Mouse (Mus musculus): ENCODE measurements around the gene Glb1. TPM values are rescaled to one million over a fixed set of nuclear protein-coding genes. Genes with fewer than 3 reads are reported as not detected.

Gene Glb1
- total and polyA plus RNA-seq, 3 experiments, result 7.0 to 15.7 TPM; not detected in 1

GRCm38 (mm10) chr9:114442225-114442624 lies 41.3 kb downstream of the Glb1 start:
- Histone ChIP-seq H3K27me3 (ENCODE audit: control insufficient read depth in 1 of 2, insufficient read depth in 2 of 2, low read length in 2 of 2) (no peaks in the 10 kb centered on the region), H3K27ac (ENCODE audit: control insufficient read depth, low read depth, low read length) (no peak overlapping the region), H3K4me1 (ENCODE audit: control insufficient read depth in 1 of 2, insufficient read depth in 2 of 2, low read length in 2 of 2) (no peaks in the 10 kb centered on the region), H3K79me2 (ENCODE audit: control insufficient read depth, insufficient read depth, low read length, poor library complexity) (no peaks in the 10 kb centered on the region), H3K9ac (ENCODE audit: control insufficient read depth, low read depth, low read length, poor library complexity, severe bottlenecking) (no peak overlapping the region), H3K9me3 (replicated peaks; ENCODE audit: insufficient read depth, low read length) (no peaks in the 10 kb centered on the region), H3K4me3 (ENCODE audit: control insufficient read depth in 1 of 2, insufficient read depth in 1 of 2, low read depth in 2 of 2, low read length in 2 of 2) (no peak overlapping the region), H3K36me3 (ENCODE audit: control insufficient read depth in 1 of 2, insufficient read depth in 2 of 2, low read length in 2 of 2) (no peaks in the 10 kb centered on the region)
- TF ChIP-seq MAFK (IDR thresholded peaks at IDR 0.05; ENCODE audit: borderline replicate concordance, low read depth, low read length) (no peak), ZNF384 (IDR thresholded peaks at IDR 0.05; ENCODE audit: low read depth, low read length) (no peak), RAD21 (IDR thresholded peaks at IDR 0.05; ENCODE audit: low read depth, low read length) (no peak), ELF1 (IDR thresholded peaks at IDR 0.05; ENCODE audit: low read depth, low read length) (no peak), MYB (IDR thresholded peaks at IDR 0.05; ENCODE audit: low read depth, low read length) (no peak), POLR2AphosphoS2 (IDR thresholded peaks at IDR 0.05; ENCODE audit: low read length) (no peak), KAT2A (conservative IDR thresholded peaks at IDR 0.05; ENCODE audit: low read depth, low read length) (no peak), GATA1 (IDR thresholded peaks at IDR 0.05; ENCODE audit: low read depth, low read length) (no peak), POLR2AphosphoS5 (IDR thresholded peaks at IDR 0.05; ENCODE audit: borderline replicate concordance, low read depth, low read length) (no peak), HCFC1 (IDR thresholded peaks at IDR 0.05; ENCODE audit: low read depth, low read length) (no peak), SIN3A (IDR thresholded peaks at IDR 0.05; ENCODE audit: low read length) (no peak), SMC3 (IDR thresholded peaks at IDR 0.05; ENCODE audit: low read depth, low read length) (no peak), MXI1 (IDR thresholded peaks at IDR 0.05; ENCODE audit: low read depth, low read length) (no peak), MAX (IDR thresholded peaks at IDR 0.05; ENCODE audit: low read length) (no peak), TCF12 (IDR thresholded peaks at IDR 0.05; ENCODE audit: low read depth, low read length) (no peak), GABPA (IDR thresholded peaks at IDR 0.05; ENCODE audit: low read depth, low read length) (no peak), TAL1 (IDR thresholded peaks at IDR 0.05; ENCODE audit: low read length) (no peak)
- DNase-seq (ENCODE audit: low read depth, low spot score), result no peak

- Histone ChIP-seq H3K4me1 (ENCODE audit: control insufficient read depth in 1 of 2, insufficient read depth in 2 of 2, low read length in 2 of 2) (no peaks in the 10 kb centered on the region), H3K9ac (ENCODE audit: control insufficient read depth, low read depth, low read length, poor library complexity, severe bottlenecking) (no peak overlapping the region), H3K79me2 (ENCODE audit: control insufficient read depth, insufficient read depth, low read length, poor library complexity) (no peaks in the 10 kb centered on the region), H3K9me3 (replicated peaks; ENCODE audit: insufficient read depth, low read length) (no peaks in the 10 kb centered on the region), H3K27me3 (ENCODE audit: control insufficient read depth in 1 of 2, insufficient read depth in 2 of 2, low read length in 2 of 2) (no peaks in the 10 kb centered on the region), H3K36me3 (ENCODE audit: control insufficient read depth in 1 of 2, insufficient read depth in 2 of 2, low read length in 2 of 2) (no peaks in the 10 kb centered on the region), H3K27ac (ENCODE audit: control insufficient read depth, low read depth, low read length) (no peak overlapping the region), H3K4me3 (ENCODE audit: control insufficient read depth in 1 of 2, insufficient read depth in 1 of 2, low read depth in 2 of 2, low read length in 2 of 2) (no peak overlapping the region)
- TF ChIP-seq E2F4 (IDR thresholded peaks at IDR 0.05; ENCODE audit: borderline replicate concordance, low read depth, low read length) (no peak), ZMIZ1 (IDR thresholded peaks at IDR 0.05; ENCODE audit: low read depth, low read length) (no peak), UBTF (IDR thresholded peaks at IDR 0.05; ENCODE audit: borderline replicate concordance, insufficient read depth, low read depth, low read length) (no peak), TCF12 (IDR thresholded peaks at IDR 0.05; ENCODE audit: low read depth, low read length) (no peak)
- DNase-seq (ENCODE audit: low read depth, low spot score), result no peak
Observed at GRCm38 (mm10) chr9:114442893-114443292, 42.0 kb downstream of the Glb1 start.

All from MEL (cell line).